Mouse (Mus musculus): Measurements from ENCODE around the gene Ifi204. TPM values are rescaled to one million over a fixed set of nuclear protein-coding genes. Genes with fewer than 3 reads are reported as not detected.

Ifi204 gene
- polyA plus RNA-seq, 1 experiment from 2014 or later: 0.37 TPM

Other genes starting within 250 kb of the Ifi204 start
- gene Ifi214, start 231.0 kb downstream of the Ifi204 start, polyA plus RNA-seq (2015; fragmentation: Nextera tagmentation; extraction: Ambion mirVana): not detected in 2 replicates
- gene Ifi213, start 167.7 kb downstream of the Ifi204 start, polyA plus RNA-seq (2015; fragmentation: Nextera tagmentation; extraction: Ambion mirVana): not detected in 2 replicates
- not detected in 2 replicates for gene Ifi209, start 136.0 kb downstream of the Ifi204 start, polyA plus RNA-seq (2015; fragmentation: Nextera tagmentation; extraction: Ambion mirVana)
- gene Ifi208, start 93.3 kb downstream of the Ifi204 start, polyA plus RNA-seq (2015; fragmentation: Nextera tagmentation; extraction: Ambion mirVana): not detected in 2 replicates
- 0.15 and 0.19 TPM in 2 replicates for gene Ifi207, start 25.2 kb downstream of the Ifi204 start, polyA plus RNA-seq (2015; fragmentation: Nextera tagmentation; extraction: Ambion mirVana)
- gene Ifi211, start 146.1 kb upstream of the Ifi204 start, polyA plus RNA-seq (2015; fragmentation: Nextera tagmentation; extraction: Ambion mirVana): 0.12 and 0.15 TPM in 2 replicates
- gene Mndal, start 175.5 kb upstream of the Ifi204 start, polyA plus RNA-seq (2015; fragmentation: Nextera tagmentation; extraction: Ambion mirVana): 0.79 and 0.90 TPM in 2 replicates
- gene Ifi203, start 175.7 kb upstream of the Ifi204 start, polyA plus RNA-seq (2015; fragmentation: Nextera tagmentation; extraction: Ambion mirVana): 0.78 and 1.7 TPM in 2 replicates
- gene Ifi202b, start 215.8 kb upstream of the Ifi204 start, polyA plus RNA-seq (2015; fragmentation: Nextera tagmentation; extraction: Ambion mirVana): not detected in 2 replicates